Mouse (Mus musculus) spleen, adult 2 months (tissue): ENCODE data around the gene Mlxipl. TPM values are rescaled to one million over a fixed set of nuclear protein-coding genes. Genes with fewer than 3 reads are reported as not detected.
A peak's percentile ranks its signal among the peaks of the same experiment; 100 is the strongest.

ENCODE experiments used
- DNase-seq, 2 experiments: peaks; one replicate each; pipeline versions ENCODE4 v3.0.0 to v3.0.0-alpha.2; 2012 to 2021; ENCODE audit warnings: low spot score in 2 of 2, low read depth in 1 of 2
- H3K27ac ChIP-seq: fragments of 200-500 bp; 2 replicates; pipeline ENCODE4 v1.5.1; 2012; ENCODE audit warnings: low read length, inconsistent platforms; ENCODE audit not compliant: insufficient read depth
- H3K27me3 ChIP-seq: fragments of 200-500 bp; 2 replicates; pipeline ENCODE4 v1.6.1; 2012; ENCODE audit warnings: mild to moderate bottlenecking, moderate library complexity, low read length, inconsistent platforms; ENCODE audit not compliant: control insufficient read depth, insufficient read depth
- H3K36me3 ChIP-seq: fragments of 200-500 bp; 2 replicates; pipeline ENCODE4 v1.6.1; 2012; ENCODE audit warnings: mild to moderate bottlenecking, low read length, inconsistent platforms; ENCODE audit not compliant: control insufficient read depth, insufficient read depth
- H3K4me1 ChIP-seq: fragments of 200-500 bp; 2 replicates; pipeline ENCODE4 v1.6.1; 2011; ENCODE audit warnings: inconsistent platforms; ENCODE audit not compliant: control insufficient read depth, insufficient read depth, insufficient read length
- H3K4me3 ChIP-seq: fragments of 200-500 bp; 2 replicates; pipeline ENCODE4 v1.5.1; 2011; ENCODE audit warnings: mild to moderate bottlenecking, inconsistent platforms; ENCODE audit not compliant: insufficient read depth, insufficient read length; ENCODE audit errors: extremely low read depth
- CTCF ChIP-seq: fragments of 200-500 bp; IDR thresholded peaks from 2 replicates; pipeline ENCODE4 v1.5.1; 2011; ENCODE audit warnings: mild to moderate bottlenecking, inconsistent platforms; ENCODE audit not compliant: insufficient read depth, insufficient read length, insufficient replicate concordance; ENCODE audit errors: extremely low read depth
- POLR2A ChIP-seq: fragments of 200-500 bp; IDR thresholded peaks from 2 replicates; pipeline ENCODE4 v1.6.1; 2011; ENCODE audit warnings: low read depth, low read length, inconsistent platforms
- WGBS: fragments of 180-500 bp; shearing (Covaris S2); methylation state at CpG from one replicate; pipeline ENCODE4 v1.1.7; 2018; 5-methylcytosine and 5-hydroxymethylcytosine counted together
- polyA plus RNA-seq: library from polyadenylated mRNA; depleted of rRNA; stranded (reverse); fragments of >200 nt; gene quantifications from 2 replicates; pipeline ENCODE4 v1.2.3, GENCODE M21; 2012

Gene Mlxipl
- polyA plus RNA-seq, 1 experiment, result 1.2 TPM

- Histone ChIP-seq H3K27me3 (no peaks in the 10 kb centered on the region), H3K36me3 (no peaks in the 10 kb centered on the region), H3K4me3 (no peak overlapping the region), H3K4me1 (peaks cover 4% of the 10 kb centered on the region; the same call in 1 of the 2 replicates), H3K27ac (no peak overlapping the region)
- WGBS, result 21% methylated on average over 6 of the region's 6 CpGs
- DNase-seq, result peak in 1 of 2 experiments; percentile 38
- TF ChIP-seq CTCF, result peak; percentile 81; the same call in 1 of the 2 replicates
- TF ChIP-seq POLR2A, result no peak
These were observed 28.9 kb downstream of the Mlxipl start for GRCm38 (mm10) chr5:135118589-135119081.

- no peak for DNase-seq
- Histone ChIP-seq H3K36me3 (no peaks in the 10 kb centered on the region), H3K4me3 (no peak overlapping the region), H3K27me3 (no peaks in the 10 kb centered on the region), H3K27ac (no peak overlapping the region), H3K4me1 (peaks cover 4% of the 10 kb centered on the region; the same call in 1 of the 2 replicates)
- no peak for TF ChIP-seq CTCF
- TF ChIP-seq POLR2A, result no peak
- 59% methylated on average over 4 of the region's 4 CpGs for WGBS
These were observed 31.1 kb downstream of the Mlxipl start for GRCm38 (mm10) chr5:135120753-135121152.

DNA sequence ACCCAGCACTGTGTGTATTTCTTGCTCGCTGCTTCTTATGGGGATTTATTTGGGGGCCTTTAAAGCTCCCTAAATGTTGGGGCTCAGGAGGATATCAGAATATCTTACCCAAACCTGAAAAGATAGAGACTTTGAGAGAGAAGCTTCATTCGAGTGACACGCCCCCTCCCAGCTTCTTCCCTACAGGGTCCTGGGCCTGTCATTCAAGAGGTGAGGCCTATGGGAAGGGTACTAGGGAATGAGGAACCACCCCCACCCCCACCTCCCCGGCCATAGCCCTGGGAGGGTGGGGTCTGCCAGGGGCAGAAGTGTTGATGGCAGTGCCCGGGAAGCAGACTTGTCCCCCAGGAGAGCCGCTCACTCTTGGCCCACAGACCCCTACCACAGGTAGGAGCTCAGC lies 36.4 kb downstream of the Mlxipl start:
- H3K27ac ChIP-seq, result no peak overlapping the region
- WGBS, result 84% methylated on average over 6 of the region's 6 CpGs
- TF ChIP-seq POLR2A (no peak), CTCF (no peak)
- no peaks in the 10 kb centered on the region for H3K36me3 ChIP-seq
- no peak for DNase-seq
- H3K4me1 ChIP-seq, result no peaks in the 10 kb centered on the region
- H3K4me3 ChIP-seq, result no peak overlapping the region
- H3K27me3 ChIP-seq, result no peaks in the 10 kb centered on the region

DNA sequence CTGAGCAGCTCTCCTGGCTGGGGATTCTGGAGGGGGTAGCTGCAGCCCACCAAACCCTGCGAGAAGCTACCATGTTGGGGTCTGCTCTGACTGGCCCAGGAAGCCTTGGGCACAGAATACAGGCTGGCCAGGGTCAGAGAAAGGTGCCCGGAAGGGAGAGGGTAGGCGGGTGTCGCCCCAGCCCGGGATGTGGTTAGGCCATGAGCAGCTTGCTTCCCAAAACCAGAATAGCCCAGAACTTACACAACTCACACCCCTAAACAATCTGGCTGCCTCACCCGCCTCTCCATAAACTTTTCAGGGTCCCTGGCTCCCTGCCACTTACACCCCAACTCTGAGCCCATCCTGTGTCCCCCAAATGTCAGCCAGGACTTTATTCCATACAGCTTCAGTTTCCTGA lies 38.0 kb downstream of the Mlxipl start:
- Histone ChIP-seq H3K36me3 (no peaks in the 10 kb centered on the region), H3K27ac (no peak overlapping the region), H3K27me3 (no peaks in the 10 kb centered on the region), H3K4me1 (no peaks in the 10 kb centered on the region), H3K4me3 (no peak overlapping the region)
- WGBS, result 21% methylated on average over 6 of the region's 6 CpGs
- TF ChIP-seq POLR2A (no peak), CTCF (no peak)
- no peak for DNase-seq

- H3K27me3 ChIP-seq, result no peaks in the 10 kb centered on the region
- no peak overlapping the region for H3K27ac ChIP-seq
- DNase-seq, result no peak
- TF ChIP-seq CTCF (no peak), POLR2A (no peak)
- H3K4me3 ChIP-seq, result no peak overlapping the region
- H3K36me3 ChIP-seq, result no peaks in the 10 kb centered on the region
- no peaks in the 10 kb centered on the region; the same call in 1 of the 2 replicates for H3K4me1 ChIP-seq
- WGBS, result 92% methylated on average over 4 of the region's 4 CpGs
These were observed 40.1 kb downstream of the Mlxipl start for GRCm38 (mm10) chr5:135129747-135130146.

- H3K4me3 ChIP-seq, result peak overlapping the region; percentile 23; the same call in 1 of the 2 replicates
These were observed 44.2 kb downstream of the Mlxipl start for GRCm38 (mm10) chr5:135133736-135134405.

DNA sequence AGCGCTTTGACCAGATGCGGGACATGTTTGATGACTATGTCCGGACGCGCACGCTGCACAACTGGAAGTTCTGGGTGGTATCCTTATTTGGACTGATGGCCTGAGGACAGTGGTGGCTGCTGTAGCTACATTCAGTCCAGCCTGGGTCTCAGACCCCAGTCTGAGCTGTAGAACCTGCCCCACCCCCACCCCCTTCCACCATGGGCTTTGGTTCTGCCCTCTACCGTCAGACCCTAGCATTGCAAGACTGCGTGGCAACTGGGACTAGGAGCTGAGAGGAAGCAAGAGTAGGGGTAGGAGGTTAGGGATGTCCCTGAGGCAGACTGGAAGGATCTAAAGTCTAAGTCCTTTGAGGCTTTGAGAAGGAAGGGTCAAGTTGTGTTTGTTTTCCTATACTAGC lies 44.8 kb downstream of the Mlxipl start:
- H3K36me3 ChIP-seq, result no peaks in the 10 kb centered on the region
- peak in 1 of 2 experiments; percentile 52 for DNase-seq
- peak overlapping the region; percentile 23; the same call in 1 of the 2 replicates for H3K4me3 ChIP-seq
- H3K4me1 ChIP-seq, result no peaks in the 10 kb centered on the region; the same call in 1 of the 2 replicates
- 8% methylated on average over 8 of the region's 8 CpGs for WGBS
- TF ChIP-seq POLR2A, result no peak
- TF ChIP-seq CTCF, result peak; percentile 36; the same call in 1 of the 2 replicates
- H3K27ac ChIP-seq, result no peak overlapping the region
- H3K27me3 ChIP-seq, result no peaks in the 10 kb centered on the region

More at GRCm38 (mm10) chr5:135133736-135134405, 44.2 kb downstream of the Mlxipl start:
- WGBS, result 3% methylated on average over 26 of the region's 26 CpGs
- TF ChIP-seq CTCF, result no peak
- no peaks in the 10 kb centered on the region; the same call in 1 of the 2 replicates for H3K4me1 ChIP-seq
- DNase-seq, result peak in 1 of 2 experiments; percentile 77
- no peaks in the 10 kb centered on the region for H3K27me3 ChIP-seq
- H3K36me3 ChIP-seq, result no peaks in the 10 kb centered on the region
- H3K27ac ChIP-seq, result no peak overlapping the region
